Mouse (Mus musculus) embryonic facial prominence, embryonic 12.5 days (tissue): ENCODE data around the gene Cct5. TPM values are rescaled to one million over a fixed set of nuclear protein-coding genes. Genes with fewer than 3 reads are reported as not detected.

Experiments used
- ATAC-seq: fragments of 200-750 bp; cut with Nextera tagmentation; 2 replicates; pipeline ENCODE4 v1.8.0; 2017; ENCODE audit not compliant: insufficient number of reproducible peaks, insufficient read depth, low FRiP score, low TSS enrichment
- H3K27ac ChIP-seq: fragments of 300-500 bp; sonication (generic); 2 replicates; pipeline ENCODE4 v1.5.1; 2016; ENCODE audit warnings: mild to moderate bottlenecking
- H3K27me3 ChIP-seq: fragments of 300-500 bp; sonication (generic); 2 replicates; pipeline ENCODE4 v1.6.1; 2016; ENCODE audit warnings: mild to moderate bottlenecking, moderate library complexity
- H3K36me3 ChIP-seq: fragments of 300-500 bp; sonication (generic); 2 replicates; pipeline ENCODE4 v1.6.1; 2016; ENCODE audit warnings: mild to moderate bottlenecking
- H3K4me1 ChIP-seq: fragments of 300-500 bp; sonication (generic); 2 replicates; pipeline ENCODE4 v1.6.1; 2016
- H3K4me2 ChIP-seq: fragments of 300-500 bp; sonication (generic); replicated peaks from 2 replicates; pipeline ENCODE4 v1.6.1; 2016; ENCODE audit warnings: mild to moderate bottlenecking, moderate library complexity
- H3K4me3 ChIP-seq: fragments of 300-500 bp; sonication (generic); 2 replicates; pipeline ENCODE4 v1.5.1; 2016; ENCODE audit warnings: mild to moderate bottlenecking
- H3K9ac ChIP-seq: fragments of 300-500 bp; sonication (generic); 2 replicates; pipeline ENCODE4 v1.6.1; 2016; ENCODE audit warnings: mild to moderate bottlenecking, moderate library complexity
- H3K9me3 ChIP-seq: fragments of 300-500 bp; sonication (generic); 2 replicates; pipeline ENCODE4 v1.6.1; 2016; ENCODE audit warnings: mild to moderate bottlenecking, moderate library complexity
- WGBS: fragments of 180-500 bp; shearing (Covaris S2); methylation state at CpG from one replicate; pipeline ENCODE4 v1.1.7; 2016; 5-methylcytosine and 5-hydroxymethylcytosine counted together
- polyA plus RNA-seq: library from polyadenylated mRNA; unstranded; fragments of >200 nt; fragmentation: Nextera tagmentation; extraction: Ambion mirVana; gene quantifications from 2 replicates; pipeline ENCODE4 v1.2.1, GENCODE M21; 2016

Cct5 gene
- polyA plus RNA-seq, 1 experiment from 2014 or later, result 614 TPM

- H3K9me3 ChIP-seq, result no peaks in the 10 kb centered on the region
- H3K4me1 ChIP-seq, result peaks cover 23% of the 10 kb centered on the region
- 26% methylated on average over 12 of the region's 12 CpGs for WGBS
- H3K4me2 ChIP-seq, result 0 out of 2 replicates have a peak overlapping the region, but pooled peaks have one; percentile 9
- H3K27ac ChIP-seq, result peak overlapping the region; percentile 76
- H3K27me3 ChIP-seq, result no peaks in the 10 kb centered on the region
- ATAC-seq, result no peak
- H3K4me3 ChIP-seq, result no peak overlapping the region
- H3K36me3 ChIP-seq, result peaks cover 4% of the 10 kb centered on the region; the same call in 1 of the 2 replicates
- no peak overlapping the region; the same call in 1 of the 2 replicates for H3K9ac ChIP-seq
These were observed 25.9 kb upstream of the Cct5 start for GRCm38 (mm10) chr15:31627277-31628154.

GRCm38 (mm10) chr15:31619521-31619920 lies 17.9 kb upstream of the Cct5 start:
- Histone ChIP-seq H3K4me1 (no peaks in the 10 kb centered on the region), H3K9ac (no peak overlapping the region), H3K9me3 (no peaks in the 10 kb centered on the region), H3K4me3 (no peak overlapping the region), H3K27ac (no peak overlapping the region), H3K36me3 (peaks cover 20% of the 10 kb centered on the region), H3K27me3 (no peaks in the 10 kb centered on the region), H3K4me2 (no peak overlapping the region)
- ATAC-seq, result no peak
- WGBS, result 86% methylated on average over 8 of the region's 8 CpGs

- Histone ChIP-seq H3K9ac (no peak overlapping the region), H3K27ac (no peak overlapping the region), H3K9me3 (no peaks in the 10 kb centered on the region), H3K36me3 (peaks cover 16% of the 10 kb centered on the region), H3K4me2 (no peak overlapping the region), H3K27me3 (no peaks in the 10 kb centered on the region), H3K4me1 (no peaks in the 10 kb centered on the region), H3K4me3 (no peak overlapping the region)
- no peak for ATAC-seq
- WGBS, result 88% methylated on average over 9 of the region's 9 CpGs
These were observed 15.7 kb upstream of the Cct5 start for GRCm38 (mm10) chr15:31617261-31617660.

GRCm38 (mm10) chr15:31614666-31615065 lies 13.1 kb upstream of the Cct5 start:
- Histone ChIP-seq H3K4me1 (peaks cover 7% of the 10 kb centered on the region; the same call in 1 of the 2 replicates), H3K4me3 (no peak overlapping the region), H3K27ac (no peak overlapping the region), H3K4me2 (no peak overlapping the region), H3K27me3 (no peaks in the 10 kb centered on the region), H3K9ac (no peak overlapping the region), H3K9me3 (no peaks in the 10 kb centered on the region), H3K36me3 (peaks cover 16% of the 10 kb centered on the region)
- ATAC-seq, result no peak
- 43% methylated on average over 2 of the region's 2 CpGs for WGBS

- Histone ChIP-seq H3K27me3 (no peaks in the 10 kb centered on the region), H3K27ac (no peak overlapping the region), H3K4me1 (peaks cover 7% of the 10 kb centered on the region; the same call in 1 of the 2 replicates), H3K9me3 (no peaks in the 10 kb centered on the region), H3K36me3 (peaks cover 16% of the 10 kb centered on the region), H3K4me2 (no peak overlapping the region), H3K9ac (no peak overlapping the region), H3K4me3 (no peak overlapping the region)
- no peak for ATAC-seq
- WGBS, result 89% methylated on average over 6 of the region's 6 CpGs
These were observed 12.3 kb upstream of the Cct5 start for GRCm38 (mm10) chr15:31613826-31614453.

GRCm38 (mm10) chr15:31611976-31612375 lies 10.4 kb upstream of the Cct5 start:
- no peak overlapping the region for H3K27ac ChIP-seq
- no peak overlapping the region for H3K4me2 ChIP-seq
- peaks cover 4% of the 10 kb centered on the region; the same call in 1 of the 2 replicates for H3K36me3 ChIP-seq
- ATAC-seq, result no peak
- no peaks in the 10 kb centered on the region for H3K27me3 ChIP-seq
- no peak overlapping the region for H3K4me3 ChIP-seq
- no peak overlapping the region for H3K9ac ChIP-seq
- WGBS, result 75% methylated on average over 4 of the region's 4 CpGs
- peaks cover 7% of the 10 kb centered on the region; the same call in 1 of the 2 replicates for H3K4me1 ChIP-seq
- H3K9me3 ChIP-seq, result no peaks in the 10 kb centered on the region

GRCm38 (mm10) chr15:31611027-31611426 lies 9.4 kb upstream of the Cct5 start:
- H3K4me3 ChIP-seq, result no peak overlapping the region
- H3K27me3 ChIP-seq, result no peaks in the 10 kb centered on the region
- no peaks in the 10 kb centered on the region for H3K9me3 ChIP-seq
- H3K9ac ChIP-seq, result no peak overlapping the region
- H3K27ac ChIP-seq, result no peak overlapping the region
- WGBS, result 54% methylated on average over 3 of the region's 3 CpGs
- no peak for ATAC-seq
- H3K4me2 ChIP-seq, result no peak overlapping the region
- no peaks in the 10 kb centered on the region for H3K36me3 ChIP-seq
- peaks cover 7% of the 10 kb centered on the region; the same call in 1 of the 2 replicates for H3K4me1 ChIP-seq

- Histone ChIP-seq H3K4me2 (no peak overlapping the region), H3K27me3 (no peaks in the 10 kb centered on the region), H3K4me3 (no peak overlapping the region), H3K9me3 (no peaks in the 10 kb centered on the region), H3K9ac (no peak overlapping the region), H3K36me3 (no peaks in the 10 kb centered on the region), H3K27ac (no peak overlapping the region), H3K4me1 (peaks cover 14% of the 10 kb centered on the region; the same call in 1 of the 2 replicates)
- 74% methylated on average over 6 of the region's 6 CpGs for WGBS
- ATAC-seq, result no peak
These were observed 5.2 kb upstream of the Cct5 start for GRCm38 (mm10) chr15:31606821-31607220.

- WGBS, result 88% methylated on average over 13 of the region's 13 CpGs
These were observed 1.5 kb upstream of the Cct5 start for GRCm38 (mm10) chr15:31603113-31603512.

GRCm38 (mm10) chr15:31602426-31602825 lies 822 bp upstream of the Cct5 start:
- Histone ChIP-seq H3K9ac (peak overlapping the region; percentile 91), H3K4me2 (peak overlapping the region; percentile 56), H3K36me3 (peaks cover 2% of the 10 kb centered on the region), H3K27me3 (no peaks in the 10 kb centered on the region), H3K9me3 (no peaks in the 10 kb centered on the region), H3K27ac (peak overlapping the region; percentile 94), H3K4me3 (peak overlapping the region; percentile 93), H3K4me1 (peaks cover 21% of the 10 kb centered on the region)
- WGBS, result 7% methylated on average over 15 of the region's 15 CpGs
- peak; percentile 58 for ATAC-seq

More at GRCm38 (mm10) chr15:31603113-31603512, 1.5 kb upstream of the Cct5 start:
- Histone ChIP-seq H3K27me3 (no peaks in the 10 kb centered on the region), H3K9me3 (no peaks in the 10 kb centered on the region), H3K4me3 (peak overlapping the region; percentile 93), H3K36me3 (no peaks in the 10 kb centered on the region), H3K4me2 (peak overlapping the region; percentile 56), H3K4me1 (peaks cover 21% of the 10 kb centered on the region), H3K27ac (no peak overlapping the region), H3K9ac (peak overlapping the region; percentile 91)
- ATAC-seq, result no peak

GRCm38 (mm10) chr15:31601279-31601645 lies 342 bp downstream of the Cct5 start:
- WGBS, result under 1% methylated on average over 33 of the region's 33 CpGs
- no peaks in the 10 kb centered on the region for H3K9me3 ChIP-seq
- H3K4me2 ChIP-seq, result peak overlapping the region; percentile 95
- peak overlapping the region; percentile 94 for H3K27ac ChIP-seq
- peak; percentile 75 for ATAC-seq
- H3K36me3 ChIP-seq, result peaks cover 11% of the 10 kb centered on the region
- peak overlapping the region; percentile 97 for H3K9ac ChIP-seq
- H3K4me3 ChIP-seq, result peak overlapping the region; percentile 93
- peaks cover 21% of the 10 kb centered on the region for H3K4me1 ChIP-seq
- no peaks in the 10 kb centered on the region for H3K27me3 ChIP-seq

- H3K9ac ChIP-seq, result no peak overlapping the region
- ATAC-seq, result no peak
- WGBS, result 78% methylated on average over 4 of the region's 4 CpGs
These were observed 1.8 kb downstream of the Cct5 start for GRCm38 (mm10) chr15:31599834-31600233.

More at GRCm38 (mm10) chr15:31599834-31600233, 1.8 kb downstream of the Cct5 start:
- no peak overlapping the region for H3K27ac ChIP-seq
- H3K4me2 ChIP-seq, result peak overlapping the region; percentile 95
- peaks cover 25% of the 10 kb centered on the region for H3K36me3 ChIP-seq
- peaks cover 21% of the 10 kb centered on the region for H3K4me1 ChIP-seq
- peak overlapping the region; percentile 93 for H3K4me3 ChIP-seq
- H3K27me3 ChIP-seq, result no peaks in the 10 kb centered on the region
- no peaks in the 10 kb centered on the region for H3K9me3 ChIP-seq
